Mouse (Mus musculus): Measurements from ENCODE around the gene Sulf2.

DNA sequence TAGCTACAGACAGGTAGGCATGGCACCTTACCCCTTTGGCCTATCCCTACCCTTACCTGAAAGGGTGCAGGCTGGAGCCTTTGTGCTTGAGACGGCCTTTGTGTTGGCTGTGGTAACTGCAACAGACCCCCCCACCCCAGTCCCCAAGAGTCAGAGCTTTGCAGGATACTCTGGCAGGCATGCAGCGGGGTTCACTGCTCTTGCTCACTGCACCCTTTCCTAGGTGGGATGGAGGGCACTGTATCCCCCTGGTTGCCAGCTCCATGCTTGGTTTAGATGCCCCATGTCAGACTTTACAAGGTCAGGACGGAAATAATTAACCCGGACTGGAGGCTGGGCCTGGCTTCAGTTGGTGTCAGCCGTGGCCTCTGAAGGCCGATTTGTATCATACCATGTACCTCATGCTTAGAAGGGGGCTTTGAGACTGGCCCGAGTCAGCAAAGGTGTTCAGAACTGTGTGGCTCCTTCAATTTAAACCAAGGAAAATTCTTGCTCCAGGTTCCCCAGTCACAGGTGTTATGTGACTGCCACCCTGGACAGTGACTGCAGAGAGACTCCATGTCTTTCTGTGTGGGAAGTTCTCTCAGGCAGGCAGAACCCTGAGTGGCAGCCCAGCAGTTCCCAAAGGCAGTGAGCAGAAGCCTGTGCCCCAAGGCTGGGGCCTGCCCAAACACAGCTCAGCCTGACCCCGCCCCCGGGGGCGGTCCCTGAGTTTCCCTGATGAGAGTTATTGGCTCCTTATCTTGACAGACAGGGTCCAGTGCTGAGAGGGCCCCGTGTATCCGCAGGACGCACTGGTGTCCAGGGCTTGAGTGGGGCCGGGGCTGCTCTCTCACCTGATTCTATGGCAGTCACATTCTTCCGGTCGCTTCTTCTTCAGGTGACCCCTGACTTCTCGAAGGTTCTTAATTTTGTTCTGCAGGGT lies 75.2 kb downstream of the Sulf2 start:
- no peak for TF ChIP-seq EP300 (IDR thresholded peaks at IDR 0.05; ENCODE audit: low read depth)
- TF ChIP-seq CTCF (IDR thresholded peaks at IDR 0.05; ENCODE audit: low read depth), result no peak
